Mouse (Mus musculus) forebrain, embryonic 15.5 days (tissue): ENCODE measurements around the gene Pnkd. TPM values are rescaled to one million over a fixed set of nuclear protein-coding genes. Genes with fewer than 3 reads are reported as not detected.

Experiments used
- ATAC-seq: fragments of 200-750 bp; cut with Nextera tagmentation; replicated peaks from 2 replicates; pipeline ENCODE4 v1.8.0; 2017; ENCODE audit warnings: mild to moderate bottlenecking, moderate TSS enrichment, moderate library complexity
- H3K27ac ChIP-seq: fragments of 300-500 bp; sonication (generic); replicated peaks from 2 replicates; pipeline ENCODE4 v1.5.1; 2015; ENCODE audit warnings: mild to moderate bottlenecking, inconsistent platforms
- H3K27me3 ChIP-seq: fragments of 300-500 bp; sonication (generic); 2 replicates; pipeline ENCODE4 v1.6.1; 2015; ENCODE audit warnings: inconsistent platforms
- H3K36me3 ChIP-seq: fragments of 300-500 bp; sonication (generic); 2 replicates; pipeline ENCODE4 v1.6.1; 2015; ENCODE audit warnings: mild to moderate bottlenecking, inconsistent platforms
- H3K4me1 ChIP-seq: fragments of 300-500 bp; sonication (generic); 2 replicates; pipeline ENCODE4 v1.6.1; 2015; ENCODE audit warnings: inconsistent platforms
- H3K4me2 ChIP-seq: fragments of 300-500 bp; sonication (generic); replicated peaks from 2 replicates; pipeline ENCODE4 v1.6.1; 2015; ENCODE audit warnings: mild to moderate bottlenecking, inconsistent platforms
- H3K4me3 ChIP-seq: fragments of 300-500 bp; sonication (generic); 2 replicates; pipeline ENCODE4 v1.5.1; 2015; ENCODE audit warnings: mild to moderate bottlenecking, inconsistent platforms
- H3K9ac ChIP-seq: fragments of 300-500 bp; sonication (generic); replicated peaks from 2 replicates; pipeline ENCODE4 v1.6.1; 2015; ENCODE audit warnings: mild to moderate bottlenecking, inconsistent platforms
- H3K9me3 ChIP-seq: fragments of 300-500 bp; sonication (generic); 2 replicates; pipeline ENCODE4 v1.6.1; 2016; ENCODE audit warnings: inconsistent platforms
- WGBS: fragments of 180-500 bp; shearing (Covaris S2); methylation state at CpG from one replicate; pipeline ENCODE4 v1.1.7; 2015; ENCODE audit warnings: mixed read lengths; 5-methylcytosine and 5-hydroxymethylcytosine counted together
- polyA plus RNA-seq: library from polyadenylated mRNA; unstranded; fragments of >200 nt; fragmentation: Nextera tagmentation; extraction: Ambion mirVana; gene quantifications from 2 replicates; pipeline ENCODE4 v1.2.1, GENCODE M21; 2015

The Pnkd gene
- polyA plus RNA-seq, 1 experiment from 2014 or later, result 99.2 TPM

GRCm38 (mm10) chr1:74303509-74304338, 19.0 kb downstream of the Pnkd start:
- Histone ChIP-seq H3K27ac (no peak overlapping the region), H3K9ac (peak overlapping the region; percentile 50), H3K9me3 (no peaks in the 10 kb centered on the region), H3K36me3 (no peaks in the 10 kb centered on the region), H3K27me3 (peaks cover 4% of the 10 kb centered on the region; the same call in 1 of the 2 replicates), H3K4me3 (peak overlapping the region; percentile 45), H3K4me2 (peak overlapping the region; percentile 81), H3K4me1 (peaks cover 13% of the 10 kb centered on the region)
- 1% methylated on average over 56 of the region's 56 CpGs for WGBS
- ATAC-seq, result peak; percentile 72; the same call in 1 of the 2 replicates

GRCm38 (mm10) chr1:74304339-74304790, 19.6 kb downstream of the Pnkd start:
- ATAC-seq, result no peak
- Histone ChIP-seq H3K36me3 (no peaks in the 10 kb centered on the region), H3K9me3 (no peaks in the 10 kb centered on the region), H3K27ac (no peak overlapping the region), H3K27me3 (peaks cover 4% of the 10 kb centered on the region; the same call in 1 of the 2 replicates), H3K9ac (peak overlapping the region; percentile 50; the same call in 1 of the 2 replicates), H3K4me1 (peaks cover 13% of the 10 kb centered on the region), H3K4me3 (peak overlapping the region; percentile 45), H3K4me2 (peak overlapping the region; percentile 81)
- WGBS, result 11% methylated on average over 12 of the region's 12 CpGs

- Histone ChIP-seq H3K27ac (no peak overlapping the region), H3K9me3 (no peaks in the 10 kb centered on the region), H3K27me3 (peaks cover 4% of the 10 kb centered on the region; the same call in 1 of the 2 replicates), H3K4me3 (no peak overlapping the region), H3K4me2 (no peak overlapping the region), H3K9ac (no peak overlapping the region), H3K4me1 (peaks cover 13% of the 10 kb centered on the region), H3K36me3 (no peaks in the 10 kb centered on the region)
- ATAC-seq, result no peak
- WGBS, result 70% methylated on average over 4 of the region's 4 CpGs
Observed at GRCm38 (mm10) chr1:74304946-74305345, 20.2 kb downstream of the Pnkd start.

- Histone ChIP-seq H3K4me3 (no peak within 1 kb of the TSS), H3K36me3 (no peaks in the 10 kb centered on the region), H3K4me1 (peaks cover 13% of the 10 kb centered on the region), H3K4me2 (peak within 1 kb of the TSS; percentile 81; the same call in 1 of the 2 replicates), H3K9ac (no peak within 1 kb of the TSS), H3K9me3 (no peaks in the 10 kb centered on the region), H3K27ac (no peak within 1 kb of the TSS), H3K27me3 (peaks cover 4% of the 10 kb centered on the region; the same call in 1 of the 2 replicates)
- 85% methylated on average over 2 of the region's 2 CpGs for WGBS
- ATAC-seq, result no peak
Observed at GRCm38 (mm10) chr1:74305522-74305921, 20.8 kb downstream of the Pnkd start, which contains the start of gene Tmbim1. Gene Tmbim1 (minus strand): TSS chr1:74305622.

- Histone ChIP-seq H3K9me3 (no peaks in the 10 kb centered on the region), H3K36me3 (no peaks in the 10 kb centered on the region), H3K4me1 (peaks cover 13% of the 10 kb centered on the region), H3K27me3 (peaks cover 4% of the 10 kb centered on the region; the same call in 1 of the 2 replicates), H3K27ac (no peak overlapping the region), H3K4me2 (no peak overlapping the region), H3K4me3 (no peak overlapping the region), H3K9ac (no peak overlapping the region)
- no peak for ATAC-seq
- WGBS, result 89% methylated on average over 1 of the region's 1 CpGs
Observed at GRCm38 (mm10) chr1:74307146-74307545, 22.4 kb downstream of the Pnkd start.

- no peak overlapping the region for H3K27ac ChIP-seq
- no peaks in the 10 kb centered on the region for H3K36me3 ChIP-seq
- H3K4me3 ChIP-seq, result no peak overlapping the region
- no peak for ATAC-seq
- no peak overlapping the region for H3K4me2 ChIP-seq
- WGBS, result 84% methylated on average over 10 of the region's 10 CpGs
- no peaks in the 10 kb centered on the region for H3K9me3 ChIP-seq
- peaks cover 13% of the 10 kb centered on the region for H3K4me1 ChIP-seq
- H3K9ac ChIP-seq, result no peak overlapping the region
- peaks cover 4% of the 10 kb centered on the region; the same call in 1 of the 2 replicates for H3K27me3 ChIP-seq
Observed at GRCm38 (mm10) chr1:74308001-74308964, 23.6 kb downstream of the Pnkd start.

- no peaks in the 10 kb centered on the region for H3K36me3 ChIP-seq
- H3K9me3 ChIP-seq, result no peaks in the 10 kb centered on the region
- no peak overlapping the region for H3K4me3 ChIP-seq
- no peaks in the 10 kb centered on the region; the same call in 1 of the 2 replicates for H3K4me1 ChIP-seq
- WGBS, result 74% methylated on average over 3 of the region's 3 CpGs
- H3K27me3 ChIP-seq, result no peaks in the 10 kb centered on the region
- ATAC-seq, result no peak
- no peak overlapping the region for H3K4me2 ChIP-seq
- no peak overlapping the region for H3K27ac ChIP-seq
- H3K9ac ChIP-seq, result no peak overlapping the region
Observed at GRCm38 (mm10) chr1:74309767-74310166, 25.0 kb downstream of the Pnkd start.

GRCm38 (mm10) chr1:74313049-74313692, 28.4 kb downstream of the Pnkd start:
- Histone ChIP-seq H3K4me3 (no peak overlapping the region), H3K4me2 (no peak overlapping the region), H3K9me3 (no peaks in the 10 kb centered on the region), H3K27ac (no peak overlapping the region), H3K36me3 (no peaks in the 10 kb centered on the region), H3K4me1 (no peaks in the 10 kb centered on the region; the same call in 1 of the 2 replicates), H3K9ac (no peak overlapping the region), H3K27me3 (no peaks in the 10 kb centered on the region)
- peak; percentile 60 for ATAC-seq
- 5% methylated on average over 3 of the region's 3 CpGs for WGBS

GRCm38 (mm10) chr1:74314796-74315195, 30.1 kb downstream of the Pnkd start:
- no peaks in the 10 kb centered on the region for H3K9me3 ChIP-seq
- H3K27me3 ChIP-seq, result no peaks in the 10 kb centered on the region
- no peak overlapping the region for H3K9ac ChIP-seq
- H3K36me3 ChIP-seq, result no peaks in the 10 kb centered on the region
- no peak overlapping the region for H3K27ac ChIP-seq
- no peaks in the 10 kb centered on the region; the same call in 1 of the 2 replicates for H3K4me1 ChIP-seq
- no peak for ATAC-seq
- 93% methylated on average over 3 of the region's 3 CpGs for WGBS
- no peak overlapping the region for H3K4me3 ChIP-seq
- H3K4me2 ChIP-seq, result no peak overlapping the region

- no peak overlapping the region for H3K9ac ChIP-seq
- no peaks in the 10 kb centered on the region for H3K9me3 ChIP-seq
- no peak overlapping the region for H3K4me3 ChIP-seq
- no peak overlapping the region for H3K4me2 ChIP-seq
- H3K36me3 ChIP-seq, result no peaks in the 10 kb centered on the region
- ATAC-seq, result no peak
- no peak overlapping the region for H3K27ac ChIP-seq
- 86% methylated on average over 4 of the region's 4 CpGs for WGBS
- H3K27me3 ChIP-seq, result no peaks in the 10 kb centered on the region
- H3K4me1 ChIP-seq, result no peaks in the 10 kb centered on the region; the same call in 1 of the 2 replicates
Observed at GRCm38 (mm10) chr1:74316114-74316827, 31.5 kb downstream of the Pnkd start.

- H3K36me3 ChIP-seq, result no peaks in the 10 kb centered on the region
- 83% methylated on average over 3 of the region's 3 CpGs for WGBS
- no peak overlapping the region for H3K9ac ChIP-seq
- H3K27me3 ChIP-seq, result no peaks in the 10 kb centered on the region
- H3K27ac ChIP-seq, result no peak overlapping the region
- H3K4me2 ChIP-seq, result no peak overlapping the region
- H3K9me3 ChIP-seq, result no peaks in the 10 kb centered on the region
- no peaks in the 10 kb centered on the region for H3K4me1 ChIP-seq
- no peak for ATAC-seq
- H3K4me3 ChIP-seq, result no peak overlapping the region
Observed at GRCm38 (mm10) chr1:74318711-74319110, 34.0 kb downstream of the Pnkd start.
